Mouse (Mus musculus) hindbrain, embryonic 13.5 days (tissue): ENCODE results near the gene Fam50b. TPM values are rescaled to one million over a fixed set of nuclear protein-coding genes. Genes with fewer than 3 reads are reported as not detected.

Source experiments
- ATAC-seq: fragments of 200-750 bp; cut with Nextera tagmentation; 2 replicates; pipeline ENCODE4 v1.8.0; 2017; ENCODE audit warnings: moderate TSS enrichment; ENCODE audit not compliant: low FRiP score
- H3K27ac ChIP-seq: fragments of 300-500 bp; sonication (generic); 2 replicates; pipeline ENCODE4 v1.5.1; 2015; ENCODE audit warnings: inconsistent platforms, mild to moderate bottlenecking, moderate library complexity
- H3K27me3 ChIP-seq: fragments of 300-500 bp; sonication (generic); 2 replicates; pipeline ENCODE4 v1.6.1; 2015; ENCODE audit warnings: mild to moderate bottlenecking, inconsistent platforms
- H3K36me3 ChIP-seq: fragments of 300-500 bp; sonication (generic); 2 replicates; pipeline ENCODE4 v1.6.1; 2015; ENCODE audit warnings: mild to moderate bottlenecking, inconsistent platforms
- H3K4me1 ChIP-seq: fragments of 300-500 bp; sonication (generic); replicated peaks from 2 replicates; pipeline ENCODE4 v1.6.1; 2015; ENCODE audit warnings: inconsistent platforms
- H3K4me2 ChIP-seq: fragments of 300-500 bp; sonication (generic); 2 replicates; pipeline ENCODE4 v1.6.1; 2015; ENCODE audit warnings: inconsistent platforms, mild to moderate bottlenecking, moderate library complexity
- H3K4me3 ChIP-seq: fragments of 300-500 bp; sonication (generic); 2 replicates; pipeline ENCODE4 v1.5.1; 2015; ENCODE audit warnings: mild to moderate bottlenecking, inconsistent platforms
- H3K9ac ChIP-seq: fragments of 300-500 bp; sonication (generic); 2 replicates; pipeline ENCODE4 v1.6.1; 2015; ENCODE audit warnings: mild to moderate bottlenecking, inconsistent platforms
- H3K9me3 ChIP-seq: fragments of 300-500 bp; sonication (generic); 2 replicates; pipeline ENCODE4 v1.6.1; 2016; ENCODE audit warnings: inconsistent platforms
- WGBS: fragments of 180-500 bp; shearing (Covaris S2); methylation state at CpG from one replicate; pipeline ENCODE4 v1.1.7; 2015; 5-methylcytosine and 5-hydroxymethylcytosine counted together
- polyA plus RNA-seq: library from polyadenylated mRNA; unstranded; fragments of >200 nt; fragmentation: Nextera tagmentation; extraction: Ambion mirVana; gene quantifications from 2 replicates; pipeline ENCODE4 v1.2.1, GENCODE M21; 2015

Fam50b gene
- polyA plus RNA-seq, 1 experiment from 2014 or later, result not detected

GRCm38 (mm10) chr13:34712881-34713280 is 21.8 kb upstream of the Fam50b start:
- H3K4me1 ChIP-seq, result peaks cover 15% of the 10 kb centered on the region
- no peak overlapping the region for H3K4me2 ChIP-seq
- no peaks in the 10 kb centered on the region for H3K9me3 ChIP-seq
- no peak overlapping the region for H3K4me3 ChIP-seq
- H3K9ac ChIP-seq, result no peak overlapping the region
- H3K27me3 ChIP-seq, result no peaks in the 10 kb centered on the region
- 67% methylated on average over 1 of the region's 1 CpGs for WGBS
- ATAC-seq, result no peak
- H3K36me3 ChIP-seq, result no peaks in the 10 kb centered on the region
- H3K27ac ChIP-seq, result no peak overlapping the region

GRCm38 (mm10) chr13:34715437-34715838 is 19.2 kb upstream of the Fam50b start:
- Histone ChIP-seq H3K4me3 (no peak overlapping the region), H3K9me3 (no peaks in the 10 kb centered on the region), H3K4me1 (peaks cover 18% of the 10 kb centered on the region), H3K27ac (no peak overlapping the region), H3K36me3 (no peaks in the 10 kb centered on the region), H3K4me2 (no peak overlapping the region), H3K27me3 (no peaks in the 10 kb centered on the region), H3K9ac (no peak overlapping the region)
- 52% methylated on average over 7 of the region's 7 CpGs for WGBS
- ATAC-seq, result no peak

- ATAC-seq, result 0 out of 2 replicates have a peak, but pooled peaks have one; percentile 13
- Histone ChIP-seq H3K27ac (0 out of 2 replicates have a peak overlapping the region, but pooled peaks have one; percentile 23), H3K4me2 (no peak overlapping the region), H3K27me3 (no peaks in the 10 kb centered on the region), H3K9me3 (no peaks in the 10 kb centered on the region), H3K36me3 (no peaks in the 10 kb centered on the region), H3K9ac (no peak overlapping the region), H3K4me3 (no peak overlapping the region), H3K4me1 (peaks cover 22% of the 10 kb centered on the region)
- WGBS, result 68% methylated on average over 8 of the region's 8 CpGs
Measured at GRCm38 (mm10) chr13:34724831-34725592, 9.6 kb upstream of the Fam50b start.

GRCm38 (mm10) chr13:34725800-34726476 is 8.7 kb upstream of the Fam50b start:
- WGBS, result 31% methylated on average over 9 of the region's 9 CpGs
- ATAC-seq, result peak; percentile 61; the same call in 1 of the 2 replicates
- Histone ChIP-seq H3K4me2 (peak overlapping the region; percentile 37), H3K27ac (peak overlapping the region; percentile 55; the same call in 1 of the 2 replicates), H3K36me3 (no peaks in the 10 kb centered on the region), H3K9ac (peak overlapping the region; percentile 35; the same call in 1 of the 2 replicates), H3K4me3 (no peak overlapping the region), H3K4me1 (peaks cover 22% of the 10 kb centered on the region), H3K9me3 (0 out of 2 replicates have a peak, but pooled peaks cover 4% of the 10 kb centered on the region), H3K27me3 (no peaks in the 10 kb centered on the region)

GRCm38 (mm10) chr13:34726477-34726805 is 8.2 kb upstream of the Fam50b start:
- H3K9me3 ChIP-seq, result 0 out of 2 replicates have a peak, but pooled peaks cover 4% of the 10 kb centered on the region
- peak overlapping the region; percentile 55 for H3K27ac ChIP-seq
- peaks cover 22% of the 10 kb centered on the region for H3K4me1 ChIP-seq
- 65% methylated on average over 8 of the region's 8 CpGs for WGBS
- no peak overlapping the region for H3K4me3 ChIP-seq
- ATAC-seq, result 0 out of 2 replicates have a peak, but pooled peaks have one; percentile 17
- peak overlapping the region; percentile 35; the same call in 1 of the 2 replicates for H3K9ac ChIP-seq
- H3K27me3 ChIP-seq, result no peaks in the 10 kb centered on the region
- H3K4me2 ChIP-seq, result peak overlapping the region; percentile 37
- H3K36me3 ChIP-seq, result no peaks in the 10 kb centered on the region

- Histone ChIP-seq H3K36me3 (no peaks in the 10 kb centered on the region), H3K9ac (no peak overlapping the region), H3K4me2 (no peak overlapping the region), H3K9me3 (0 out of 2 replicates have a peak, but pooled peaks cover 4% of the 10 kb centered on the region), H3K27me3 (no peaks in the 10 kb centered on the region), H3K4me3 (no peak overlapping the region), H3K4me1 (peaks cover 22% of the 10 kb centered on the region), H3K27ac (peak overlapping the region; percentile 55; the same call in 1 of the 2 replicates)
- no peak for ATAC-seq
- WGBS, result 96% methylated on average over 2 of the region's 2 CpGs
Measured at GRCm38 (mm10) chr13:34727060-34727459, 7.6 kb upstream of the Fam50b start.

GRCm38 (mm10) chr13:34731551-34731950 is 3.1 kb upstream of the Fam50b start:
- Histone ChIP-seq H3K36me3 (no peaks in the 10 kb centered on the region), H3K27ac (no peak overlapping the region), H3K27me3 (no peaks in the 10 kb centered on the region), H3K4me1 (peaks cover 15% of the 10 kb centered on the region; the same call in 1 of the 2 replicates), H3K4me2 (no peak overlapping the region), H3K9me3 (0 out of 2 replicates have a peak, but pooled peaks cover 4% of the 10 kb centered on the region), H3K4me3 (no peak overlapping the region), H3K9ac (no peak overlapping the region)
- no peak for ATAC-seq
- WGBS, result 90% methylated on average over 6 of the region's 6 CpGs

- Histone ChIP-seq H3K27ac (no peak overlapping the region), H3K4me1 (peaks cover 16% of the 10 kb centered on the region; the same call in 1 of the 2 replicates), H3K4me2 (no peak overlapping the region), H3K36me3 (no peaks in the 10 kb centered on the region), H3K9ac (no peak overlapping the region), H3K9me3 (0 out of 2 replicates have a peak, but pooled peaks cover 4% of the 10 kb centered on the region), H3K4me3 (no peak overlapping the region), H3K27me3 (no peaks in the 10 kb centered on the region)
- 90% methylated on average over 1 of the region's 1 CpGs for WGBS
- ATAC-seq, result no peak
Measured at GRCm38 (mm10) chr13:34733780-34734179, 870 bp upstream of the Fam50b start.

- H3K9ac ChIP-seq, result no peak overlapping the region
- H3K4me2 ChIP-seq, result no peak overlapping the region
- H3K4me1 ChIP-seq, result peaks cover 13% of the 10 kb centered on the region; the same call in 1 of the 2 replicates
- 82% methylated on average over 7 of the region's 7 CpGs for WGBS
- no peak overlapping the region for H3K27ac ChIP-seq
- H3K27me3 ChIP-seq, result no peaks in the 10 kb centered on the region
- no peaks in the 10 kb centered on the region for H3K9me3 ChIP-seq
- H3K36me3 ChIP-seq, result no peaks in the 10 kb centered on the region
- H3K4me3 ChIP-seq, result no peak overlapping the region
- no peak for ATAC-seq
Measured at GRCm38 (mm10) chr13:34737968-34738698, 3.5 kb downstream of the Fam50b start.

GRCm38 (mm10) chr13:34738699-34738973 is 4.0 kb downstream of the Fam50b start:
- Histone ChIP-seq H3K27me3 (no peaks in the 10 kb centered on the region), H3K9me3 (no peaks in the 10 kb centered on the region), H3K4me3 (no peak overlapping the region), H3K27ac (no peak overlapping the region), H3K4me2 (no peak overlapping the region), H3K9ac (no peak overlapping the region), H3K36me3 (no peaks in the 10 kb centered on the region), H3K4me1 (peaks cover 11% of the 10 kb centered on the region; the same call in 1 of the 2 replicates)
- 82% methylated on average over 1 of the region's 1 CpGs for WGBS
- ATAC-seq, result no peak

GRCm38 (mm10) chr13:34739071-34739470 is 4.4 kb downstream of the Fam50b start:
- ATAC-seq, result no peak
- Histone ChIP-seq H3K4me3 (no peak overlapping the region), H3K4me1 (peaks cover 11% of the 10 kb centered on the region; the same call in 1 of the 2 replicates), H3K36me3 (no peaks in the 10 kb centered on the region), H3K9me3 (no peaks in the 10 kb centered on the region), H3K27ac (no peak overlapping the region), H3K9ac (no peak overlapping the region), H3K4me2 (no peak overlapping the region), H3K27me3 (no peaks in the 10 kb centered on the region)
- 75% methylated on average over 3 of the region's 3 CpGs for WGBS

- no peak overlapping the region for H3K4me2 ChIP-seq
- H3K4me1 ChIP-seq, result 0 out of 2 replicates have a peak, but pooled peaks cover 3% of the 10 kb centered on the region
- WGBS, result 87% methylated on average over 9 of the region's 9 CpGs
- no peaks in the 10 kb centered on the region for H3K9me3 ChIP-seq
- no peak overlapping the region for H3K4me3 ChIP-seq
- no peak overlapping the region for H3K9ac ChIP-seq
- no peak overlapping the region for H3K27ac ChIP-seq
- ATAC-seq, result no peak
- no peaks in the 10 kb centered on the region for H3K27me3 ChIP-seq
- H3K36me3 ChIP-seq, result no peaks in the 10 kb centered on the region
Measured at GRCm38 (mm10) chr13:34741254-34741653, 6.6 kb downstream of the Fam50b start.
